Mouse (Mus musculus) gastrocnemius, adult 8-10 months (tissue): ENCODE data around the gene Tssk4. TPM values are rescaled to one million over a fixed set of nuclear protein-coding genes. Genes with fewer than 3 reads are reported as not detected.

Experiments used
- DNase-seq, 2 experiments: peaks; one replicate each; pipeline ENCODE4 v3.0.0; 2022; ENCODE audit warnings: low spot score in 2 of 2
- total RNA-seq, 4 experiments: library from RNA; stranded (reverse); gene quantifications; 2 replicates each; pipeline ENCODE4 v1.2.4; 2022

The Tssk4 gene
- total RNA-seq, 4 experiments from 2014 or later = 0.22 to 0.29 TPM; not detected in 2

GRCm38 (mm10) chr14:55643060-55643907 is 6.7 kb upstream of the Tssk4 start, which contains the start of gene Tm9sf1:
TSS of gene Tm9sf1 (minus strand) at chr14:55643806.
- peak; percentile 76 to 79 for DNase-seq

GRCm38 (mm10) chr14:55644261-55644888 is 5.6 kb upstream of the Tssk4 start:
- DNase-seq = no peak

GRCm38 (mm10) chr14:55651528-55651927 is 1.5 kb downstream of the Tssk4 start:
- DNase-seq = no peak

- DNase-seq = no peak
Observed at GRCm38 (mm10) chr14:55656935-55657334, 7.0 kb downstream of the Tssk4 start.

- DNase-seq = no peak
Observed at GRCm38 (mm10) chr14:55658011-55658410, 8.0 kb downstream of the Tssk4 start.

- DNase-seq = peak; percentile 47 to 63
Observed at GRCm38 (mm10) chr14:55659960-55660573, 10.1 kb downstream of the Tssk4 start, which contains the start of gene Mdp1. TSS of gene Mdp1 (minus strand) at chr14:55660508.

GRCm38 (mm10) chr14:55660636-55661035 is 10.7 kb downstream of the Tssk4 start:
- DNase-seq = no peak

- no peak for DNase-seq
Observed at GRCm38 (mm10) chr14:55671486-55671832, 21.5 kb downstream of the Tssk4 start.

- peak; percentile 80 to 85 for DNase-seq
Observed at GRCm38 (mm10) chr14:55671833-55672740, 22.1 kb downstream of the Tssk4 start, which contains the start of the genes Gmpr2 and Nedd8. TSS of gene Gmpr2 (plus strand) at chr14:55671941. TSS of gene Nedd8 (minus strand) at chr14:55672124.

- no peak for DNase-seq
Observed at GRCm38 (mm10) chr14:55672741-55673060, 22.7 kb downstream of the Tssk4 start.

GRCm38 (mm10) chr14:55677615-55678014 is 27.6 kb downstream of the Tssk4 start:
- DNase-seq = no peak

- peak; percentile 79 to 87 for DNase-seq
Observed at GRCm38 (mm10) chr14:55681160-55682117, 31.5 kb downstream of the Tssk4 start, which contains the start of gene Tinf2. TSS of gene Tinf2 (minus strand) at chr14:55681820.

- DNase-seq = no peak
Observed at GRCm38 (mm10) chr14:55682118-55682493, 32.1 kb downstream of the Tssk4 start.

- no peak for DNase-seq
Observed at GRCm38 (mm10) chr14:55689433-55689832, 39.4 kb downstream of the Tssk4 start.

GRCm38 (mm10) chr14:55697226-55697625 is 47.2 kb downstream of the Tssk4 start:
- no peak for DNase-seq

GRCm38 (mm10) chr14:55701131-55701530 is 51.1 kb downstream of the Tssk4 start:
- no peak for DNase-seq
